Mouse (Mus musculus): ENCODE results near the gene Zfp592.

Zfp592 gene

DNA sequence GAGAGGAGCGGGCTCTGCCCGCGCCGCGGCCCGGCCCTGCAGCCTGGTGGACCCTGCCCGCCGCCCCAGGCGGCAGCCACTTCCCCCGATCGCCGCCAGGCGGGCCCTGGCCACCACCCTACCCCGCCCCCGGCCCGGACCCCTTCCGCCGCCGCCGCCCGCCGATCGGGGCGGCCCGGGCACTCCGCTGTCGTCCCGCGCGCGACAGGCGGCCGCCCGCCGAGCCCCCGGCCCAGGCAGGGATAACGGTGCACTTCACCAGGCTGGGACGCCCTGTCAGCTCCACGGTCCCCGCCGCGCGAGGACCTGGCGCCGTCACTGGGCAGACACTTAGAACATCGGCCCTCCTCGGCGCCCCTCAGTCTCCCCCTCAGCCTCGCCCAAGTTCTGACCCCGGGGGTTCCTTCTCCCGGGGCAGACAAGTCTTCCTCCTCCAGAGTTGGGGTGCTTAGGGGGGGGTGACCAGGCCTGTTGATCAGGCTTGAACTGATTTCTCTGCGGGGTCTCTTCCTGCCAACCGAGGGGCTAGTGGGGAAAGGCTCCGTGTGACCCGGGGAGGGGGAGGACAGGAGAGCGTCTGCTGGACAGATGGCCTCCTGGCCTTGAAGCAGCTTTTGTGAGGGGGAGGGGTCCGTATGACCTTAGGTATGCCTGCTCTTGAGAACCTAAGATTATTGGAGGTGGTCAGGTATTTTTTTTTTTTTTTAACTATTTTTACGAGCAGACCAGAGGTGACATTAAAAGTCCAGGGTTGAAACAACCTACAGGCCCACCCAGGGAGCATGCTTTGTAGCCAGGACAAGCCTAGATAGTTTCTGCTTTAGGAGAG is 567 bp downstream of the Zfp592 start:
- no peak for DNase-seq (ENCODE audit: low read depth, low spot score)

DNA sequence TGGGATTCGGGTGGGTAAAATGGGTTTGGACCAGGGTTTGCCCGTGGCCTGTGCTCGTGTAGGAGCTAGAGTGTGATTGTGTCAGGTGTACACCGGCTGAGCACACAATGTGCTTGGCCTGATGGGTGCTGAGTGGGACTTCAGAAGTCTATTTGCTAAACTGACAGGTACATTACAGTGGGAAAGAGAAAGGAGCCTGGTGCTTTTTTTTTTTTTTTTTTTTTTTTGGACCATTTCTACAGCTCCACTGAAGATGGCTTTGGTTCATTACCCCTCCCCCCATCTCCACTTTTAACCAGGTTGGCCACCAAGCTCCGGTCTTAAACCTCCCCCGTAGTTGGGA is 1.2 kb downstream of the Zfp592 start:
- no peak for DNase-seq (ENCODE audit: low read depth, low spot score)

DNA sequence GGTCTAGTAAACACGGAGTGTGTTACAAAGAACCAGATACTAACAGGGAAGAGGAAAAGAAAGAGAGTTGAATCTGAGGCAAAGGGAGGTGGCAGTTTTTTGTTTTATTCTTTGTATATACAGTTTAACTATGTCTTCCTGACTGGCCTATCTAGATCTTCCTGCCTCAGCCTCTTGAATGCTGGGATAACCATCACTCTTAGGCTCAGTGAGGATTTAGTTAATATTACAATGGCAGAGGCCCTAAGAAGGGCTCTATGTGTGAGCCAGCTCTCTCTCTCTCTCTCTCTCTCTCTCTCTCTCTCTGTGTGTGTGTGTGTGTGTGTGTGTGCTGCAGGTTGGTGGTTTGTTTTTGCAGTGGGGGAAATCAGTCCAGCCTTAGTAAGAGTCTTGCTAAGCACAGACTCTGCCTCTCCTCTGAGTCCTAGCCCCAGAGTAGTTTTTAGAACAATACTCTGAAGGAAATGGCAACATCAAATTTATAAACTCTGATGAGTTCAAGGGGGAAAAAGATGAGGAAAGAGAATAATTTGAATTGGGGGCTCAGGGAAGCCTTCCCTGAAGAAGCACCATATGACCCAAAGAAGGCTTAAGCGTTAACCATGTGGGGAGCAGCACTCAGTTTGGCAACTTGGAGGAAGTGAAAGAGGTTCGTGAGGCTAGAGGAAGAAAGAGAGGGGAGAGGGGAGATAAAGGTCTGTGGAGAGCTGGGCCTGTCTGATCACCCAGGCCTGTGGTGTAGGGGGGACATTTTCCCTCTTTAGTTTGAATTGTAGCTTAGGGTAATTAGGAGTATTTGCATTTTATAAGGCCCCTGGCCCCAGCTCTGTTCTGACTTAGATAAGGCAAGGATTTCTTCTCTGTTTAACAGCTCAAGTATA is 2.0 kb downstream of the Zfp592 start:
- DNase-seq (ENCODE audit: low read depth, low spot score), result no peak

DNA sequence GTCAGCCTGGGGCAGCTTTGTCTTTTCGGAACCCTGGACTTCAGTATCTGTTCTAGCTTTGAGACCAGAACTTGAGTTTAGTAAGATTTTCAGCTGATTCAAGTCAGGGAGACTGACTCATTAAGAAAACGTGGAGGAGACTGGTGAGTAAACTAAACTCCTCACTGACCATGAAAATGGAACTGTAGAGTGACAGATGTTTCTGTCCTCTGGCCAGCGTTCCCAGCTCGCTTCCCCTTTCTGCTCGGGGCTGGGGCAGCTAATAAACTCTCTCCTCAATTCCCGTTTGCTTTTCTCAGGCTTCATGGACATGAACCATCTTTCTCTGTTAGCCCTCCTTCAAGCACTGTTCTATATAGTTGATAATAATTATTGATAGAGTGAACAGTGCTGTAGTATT is 4.3 kb downstream of the Zfp592 start:
- DNase-seq (ENCODE audit: low read depth, low spot score), result no peak

DNA sequence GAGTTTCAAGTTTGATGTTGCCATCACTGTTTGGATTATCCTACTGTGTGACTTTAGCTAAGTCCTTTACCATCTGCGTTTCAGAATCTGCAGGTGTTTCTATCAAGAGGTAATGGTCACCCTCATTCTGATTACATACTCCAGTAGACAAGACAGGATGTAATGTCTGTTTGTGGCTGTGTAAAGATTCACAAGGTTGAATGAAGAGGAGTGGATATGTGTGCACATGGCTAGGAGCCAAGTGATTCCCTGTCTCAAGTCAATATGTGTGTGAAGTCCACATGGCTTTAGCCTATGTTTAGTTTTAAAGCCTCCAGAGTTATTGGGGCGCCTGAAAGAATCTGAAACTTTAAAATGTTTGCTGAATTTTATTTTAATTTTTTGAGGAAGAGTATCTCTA is 6.1 kb downstream of the Zfp592 start:
- no peak for DNase-seq (ENCODE audit: low read depth, low spot score)

DNA sequence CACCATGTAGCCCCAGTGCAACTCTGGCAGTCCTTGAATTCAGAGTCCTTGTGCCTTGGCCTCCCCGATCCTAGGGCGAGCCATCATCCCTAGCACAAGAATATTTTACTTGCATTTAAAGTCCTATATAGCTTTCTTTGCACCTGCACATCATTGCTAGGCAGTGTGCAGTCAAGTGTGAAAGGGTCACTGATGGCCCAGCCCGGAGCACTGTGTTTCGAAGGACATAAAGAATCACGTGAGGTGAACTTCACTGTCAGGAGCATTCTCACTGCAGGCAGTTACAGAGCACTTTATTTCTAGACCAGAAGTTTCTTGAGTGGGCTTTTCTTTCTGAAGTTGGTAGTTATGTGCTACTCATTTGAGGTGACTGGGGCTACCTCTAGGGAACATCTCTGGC is 8.4 kb downstream of the Zfp592 start:
- no peak for DNase-seq (ENCODE audit: low read depth, low spot score)

- DNase-seq (ENCODE audit: low read depth, low spot score), result no peak
These were observed 11.1 kb downstream of the Zfp592 start for GRCm38 (mm10) chr7:81004556-81005079.

DNA sequence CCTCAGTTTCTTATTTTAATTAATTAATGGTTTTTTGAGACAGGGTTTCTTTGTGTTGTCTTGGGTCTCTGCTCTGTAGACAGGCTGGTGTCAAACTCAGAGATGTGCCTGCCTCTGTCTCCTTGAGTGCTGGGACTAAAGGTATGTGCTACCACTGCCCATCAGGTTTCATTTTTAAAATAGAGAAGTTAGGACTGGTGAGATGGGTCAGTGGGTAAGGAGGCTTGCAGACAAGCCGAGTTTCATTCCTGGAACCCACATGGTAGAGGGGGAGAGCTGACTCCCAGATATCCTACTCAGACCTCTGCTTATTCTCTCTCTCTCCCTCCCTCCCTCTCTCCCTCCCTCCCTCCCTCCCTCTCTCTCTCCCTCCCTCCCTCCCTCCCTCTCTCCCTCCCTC is 12.5 kb downstream of the Zfp592 start:
- no peak for DNase-seq (ENCODE audit: low read depth, low spot score)

DNA sequence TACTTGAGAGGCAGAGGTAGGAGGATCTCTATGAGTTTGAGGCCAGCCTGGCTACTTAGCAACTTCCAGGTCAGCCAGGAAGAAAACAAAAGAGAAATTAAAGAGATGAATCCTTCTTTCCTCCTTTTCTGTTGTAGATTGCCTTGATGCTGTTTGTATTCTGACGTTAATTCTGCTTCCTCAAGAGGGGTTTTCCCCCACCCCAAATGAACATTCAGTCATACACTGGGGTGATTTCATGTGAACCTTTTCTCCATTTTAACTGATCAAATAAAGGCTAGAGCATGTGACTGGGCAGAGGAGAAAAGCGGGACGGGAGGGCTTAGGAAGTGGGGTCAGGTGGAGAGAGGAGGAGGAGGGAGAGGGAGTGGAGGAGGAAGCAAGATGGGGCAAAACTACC is 14.8 kb downstream of the Zfp592 start:
- no peak for DNase-seq (ENCODE audit: low read depth, low spot score)

GRCm38 (mm10) chr7:81011576-81011975 is 18.1 kb downstream of the Zfp592 start:
- DNase-seq (ENCODE audit: low read depth, low spot score), result no peak

DNA sequence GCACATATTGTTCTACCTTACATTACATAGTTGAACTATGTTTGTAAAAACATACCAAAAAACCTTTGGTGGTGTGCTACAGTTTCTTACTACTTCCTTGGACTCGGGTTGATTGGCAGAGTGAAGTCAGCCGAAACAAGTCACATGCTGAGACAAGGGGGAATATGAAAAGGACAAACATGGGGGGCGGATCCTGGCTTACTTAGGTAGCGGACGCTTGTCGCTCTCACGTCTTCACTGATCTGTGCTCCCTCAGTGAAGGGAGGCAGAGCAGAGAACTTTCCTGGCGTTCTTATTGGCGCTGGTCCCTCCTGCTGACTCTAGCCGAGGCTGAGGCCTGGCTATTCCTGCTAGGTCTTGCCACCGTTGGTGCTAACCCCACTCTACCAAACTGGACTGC is 26.8 kb downstream of the Zfp592 start:
- no peak for DNase-seq (ENCODE audit: low read depth, low spot score)

- no peak for DNase-seq (ENCODE audit: low read depth, low spot score)
These were observed 29.2 kb downstream of the Zfp592 start for GRCm38 (mm10) chr7:81022731-81023130.

- DNase-seq (ENCODE audit: low read depth, low spot score), result no peak
These were observed 30.6 kb downstream of the Zfp592 start for GRCm38 (mm10) chr7:81024118-81024517.

- DNase-seq (ENCODE audit: low read depth, low spot score), result no peak
These were observed 31.2 kb downstream of the Zfp592 start for GRCm38 (mm10) chr7:81024651-81025050.

DNA sequence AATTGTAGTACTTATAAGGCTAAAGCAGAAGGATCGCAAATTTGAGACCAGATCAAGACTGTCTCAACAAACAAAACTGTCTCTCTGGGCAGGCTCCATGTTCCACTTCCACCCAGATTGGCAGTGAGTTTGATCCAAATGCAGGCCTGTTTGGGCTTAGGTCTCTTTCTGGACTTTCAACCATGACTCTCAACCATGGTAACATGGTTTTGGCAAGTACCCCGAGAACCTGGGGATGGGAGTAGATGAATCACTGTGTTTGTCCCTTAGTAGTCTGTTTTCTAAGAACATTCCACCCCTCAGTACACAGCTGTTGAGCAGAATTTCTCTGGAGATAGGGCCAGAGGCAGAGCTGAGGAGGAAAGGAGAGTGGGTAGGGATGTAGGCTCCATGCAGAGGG is 32.3 kb downstream of the Zfp592 start:
- DNase-seq (ENCODE audit: low read depth, low spot score), result no peak

GRCm38 (mm10) chr7:81039711-81040110 is 46.2 kb downstream of the Zfp592 start:
- DNase-seq (ENCODE audit: low read depth, low spot score), result no peak

GRCm38 (mm10) chr7:81043023-81043620 is 49.6 kb downstream of the Zfp592 start:
- DNase-seq (ENCODE audit: low read depth, low spot score), result no peak

GRCm38 (mm10) chr7:81047847-81048246 is 54.4 kb downstream of the Zfp592 start:
- no peak for DNase-seq (ENCODE audit: low read depth, low spot score)

DNA sequence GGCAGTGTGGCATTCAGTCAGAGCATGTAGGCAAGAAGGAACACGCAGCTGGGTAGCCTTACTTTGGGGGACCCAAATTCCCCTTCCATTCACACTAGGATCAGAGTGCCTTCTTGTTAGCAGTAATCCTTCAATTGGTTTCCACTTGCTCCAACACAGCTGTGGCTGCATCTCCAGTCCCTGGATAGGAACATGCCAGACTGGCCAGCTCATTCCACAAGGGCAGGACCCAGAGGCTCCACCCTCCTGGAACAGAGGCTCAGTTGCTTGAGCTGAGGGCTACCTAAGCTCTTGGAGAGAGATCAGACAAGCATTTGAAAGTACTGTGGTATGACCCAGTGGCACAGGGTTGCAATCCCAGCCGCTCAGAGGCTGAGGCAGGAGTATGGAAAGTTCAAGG is 55.0 kb downstream of the Zfp592 start:
- no peak for DNase-seq (ENCODE audit: low read depth, low spot score)

DNA sequence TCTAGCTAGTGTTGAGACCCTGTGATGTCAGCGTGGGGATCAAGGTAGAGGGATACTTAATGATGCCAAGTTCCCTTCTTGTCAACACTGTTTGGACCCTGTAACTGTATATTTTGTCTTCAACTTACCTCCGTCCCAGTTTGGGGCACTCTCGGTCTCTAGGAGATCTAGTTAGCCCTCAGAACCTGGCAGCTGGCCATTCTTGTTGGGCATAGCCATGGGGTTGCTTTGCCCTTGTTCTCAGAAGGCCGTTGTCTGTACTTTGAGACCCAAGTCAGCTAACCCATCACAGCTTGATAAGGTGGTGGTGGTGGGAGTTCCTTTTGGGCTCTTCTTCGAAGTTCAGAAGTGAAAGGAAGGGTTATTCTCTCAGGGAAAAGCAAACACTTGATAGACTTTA is 56.5 kb downstream of the Zfp592 start:
- no peak for DNase-seq (ENCODE audit: low read depth, low spot score)

DNA sequence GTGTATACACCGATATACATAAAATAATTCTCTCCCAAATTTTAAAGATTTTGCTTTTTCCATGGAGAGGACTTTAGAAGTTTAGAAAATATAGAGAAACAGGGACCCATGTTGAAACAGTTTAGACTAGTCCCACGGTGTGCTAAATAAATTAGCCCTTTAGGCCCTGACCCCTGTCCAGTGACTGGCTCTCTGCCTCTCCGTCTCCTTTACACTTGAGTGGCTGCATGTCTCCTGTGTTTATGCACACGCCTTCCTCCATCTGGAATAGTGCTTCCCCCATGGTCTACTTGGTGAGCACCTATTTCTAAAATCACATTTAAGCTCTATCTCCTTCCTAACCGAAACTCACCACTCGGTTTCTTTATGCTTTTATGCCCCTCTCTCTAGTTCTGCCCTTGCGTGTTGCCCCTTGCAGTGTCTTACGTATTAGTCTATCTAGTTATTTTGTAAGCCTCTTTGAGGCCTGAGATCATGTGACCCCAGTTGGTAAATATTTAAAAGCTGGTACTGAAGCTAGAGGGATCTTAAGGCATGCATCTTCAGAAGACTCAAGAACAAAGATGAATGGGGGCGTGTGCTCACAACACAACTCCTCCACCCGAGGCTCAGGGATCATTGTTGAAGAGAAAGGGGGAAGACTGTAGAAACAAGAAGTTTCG is 62.4 kb downstream of the Zfp592 start:
- DNase-seq (ENCODE audit: low read depth, low spot score), result no peak

DNA sequence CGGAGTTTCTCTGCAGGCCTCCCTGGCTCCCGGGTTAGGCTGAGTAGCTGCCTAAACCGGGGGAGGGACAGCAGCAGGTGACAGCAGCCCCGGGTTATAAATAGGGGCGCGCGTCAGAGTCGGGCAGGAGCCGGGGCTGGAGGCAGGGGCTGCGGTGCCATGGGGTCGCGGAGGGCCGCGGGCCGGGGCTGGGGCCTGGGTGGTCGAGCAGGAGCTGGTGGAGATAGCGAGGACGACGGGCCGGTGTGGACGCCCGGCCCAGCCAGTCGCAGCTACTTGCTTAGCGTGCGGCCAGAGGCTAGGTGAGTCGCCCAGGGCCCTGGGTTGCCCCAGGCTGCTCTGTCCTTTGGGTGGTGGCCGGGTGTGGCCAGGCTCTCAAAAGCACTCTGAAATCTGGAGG is 64.0 kb downstream of the Zfp592 start, which contains the start of gene Alpk3:
TSS of gene Alpk3 (plus strand) at position 130 of the 400 bp plus-strand sequence.
- no peak for DNase-seq (ENCODE audit: low read depth, low spot score)
